Mouse (Mus musculus): ENCODE results near the gene Mtnr1b.

Mtnr1b gene

GRCm38 (mm10) chr9:15800402-15800801 lies 74.0 kb downstream of the Mtnr1b start:
- no peak for DNase-seq

- no peak for DNase-seq
These were observed 79.9 kb downstream of the Mtnr1b start for GRCm38 (mm10) chr9:15794408-15794807.

GRCm38 (mm10) chr9:15792076-15792475 lies 82.3 kb downstream of the Mtnr1b start:
- no peak for DNase-seq

GRCm38 (mm10) chr9:15786610-15787009 lies 87.7 kb downstream of the Mtnr1b start:
- no peak for DNase-seq

- no peak for DNase-seq
These were observed 88.2 kb downstream of the Mtnr1b start for GRCm38 (mm10) chr9:15786192-15786591.

GRCm38 (mm10) chr9:15781936-15782335 lies 92.4 kb downstream of the Mtnr1b start:
- DNase-seq, result no peak

- DNase-seq, result no peak
These were observed 99.4 kb downstream of the Mtnr1b start for GRCm38 (mm10) chr9:15774911-15775310.

Data from kidney, adult 18-20 months (tissue).